Mouse (Mus musculus) thymus, postnatal 36 days (tissue): ENCODE results near the gene Aldh3b1.
"Not testable (repeated sequence)": the region's sequence is repeated elsewhere in the genome, so short reads cannot be mapped to it uniquely, and the experiment has no call there.

Experiments used
- DNase-seq, 2 experiments: peaks; one replicate each; pipeline ENCODE4 v3.0.0; 2022; ENCODE audit warnings: mixed read lengths in 2 of 2

The Aldh3b1 gene

DNA sequence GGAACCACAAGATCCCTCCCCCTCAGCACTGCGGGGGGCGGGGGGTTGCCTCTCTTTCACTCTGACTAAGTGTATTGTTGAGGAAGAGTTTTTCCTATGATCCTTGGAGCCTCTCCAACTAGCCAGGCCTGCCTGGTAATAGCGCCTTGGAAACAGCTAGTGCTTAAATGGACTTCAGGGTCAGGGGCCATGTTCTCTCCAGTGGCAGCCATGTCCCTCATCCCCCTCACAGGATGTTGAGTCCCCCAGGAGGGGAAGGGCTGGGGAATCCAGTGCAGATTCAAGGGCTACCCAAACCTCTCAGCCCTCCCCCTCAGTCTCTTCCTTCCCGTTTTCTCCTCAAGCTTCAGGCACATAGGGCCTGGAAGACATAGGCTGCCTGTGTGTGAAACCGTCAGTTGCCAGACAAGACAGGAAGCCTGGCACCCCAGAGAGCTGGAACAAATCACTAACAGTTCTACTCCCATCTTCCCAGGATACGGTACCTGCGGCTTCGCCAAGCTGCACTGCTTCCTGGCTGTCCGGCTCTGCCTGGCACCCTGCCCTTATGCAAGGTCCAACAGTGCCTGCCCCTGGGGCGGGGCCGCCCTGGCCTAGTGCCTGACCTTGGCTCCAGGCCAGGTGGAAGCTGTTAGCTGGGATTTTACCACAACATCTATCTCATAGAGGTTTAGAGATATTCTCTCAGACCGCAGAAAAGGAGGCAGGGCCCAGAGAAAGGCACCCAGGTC, at the start of gene Aldh3b1:
TSS of gene Aldh3b1 (minus strand) at position 598 of the 731 bp plus-strand sequence.
- DNase-seq = peak in 1 of 2 experiments; percentile 43

DNA sequence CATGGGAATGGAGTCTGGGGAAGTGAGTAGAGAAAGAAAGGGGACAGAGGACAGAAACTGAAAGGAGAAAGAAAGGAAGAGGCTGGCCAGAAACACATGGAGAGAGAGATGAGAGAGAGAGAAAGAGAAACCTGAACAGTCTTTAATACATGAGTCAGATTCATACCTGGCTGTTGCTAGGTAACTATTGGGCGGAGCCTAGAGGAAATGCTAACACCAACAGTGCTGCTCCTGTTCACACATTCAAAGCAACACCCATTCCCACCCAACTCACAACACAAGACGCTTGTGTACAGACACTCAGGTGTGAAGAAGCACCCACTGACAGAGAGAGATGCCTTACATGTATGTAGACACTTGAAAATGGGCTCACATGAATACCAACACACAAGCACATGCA, 46.3 kb upstream of the Aldh3b1 start:
- DNase-seq = no peak

DNA sequence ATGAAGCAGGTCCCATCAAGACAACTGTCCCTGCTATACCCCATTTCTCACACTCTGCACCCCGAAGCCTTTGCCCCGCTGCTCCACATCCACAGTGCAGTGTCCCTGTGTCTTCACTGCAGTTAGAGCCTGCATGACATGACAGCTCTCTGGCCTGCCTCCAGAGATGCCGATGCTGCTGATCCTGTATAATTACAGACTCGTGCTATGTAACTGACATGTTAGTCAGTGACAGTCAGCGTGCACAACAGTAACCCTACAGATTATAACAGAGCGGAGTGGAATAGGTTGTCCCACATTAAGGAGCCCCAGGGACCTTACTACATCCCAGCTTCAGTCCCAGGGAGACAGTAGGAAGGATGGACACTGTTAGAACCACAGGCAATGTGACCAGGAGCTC, 45.0 kb upstream of the Aldh3b1 start:
- not testable (repeated sequence) for DNase-seq

DNA sequence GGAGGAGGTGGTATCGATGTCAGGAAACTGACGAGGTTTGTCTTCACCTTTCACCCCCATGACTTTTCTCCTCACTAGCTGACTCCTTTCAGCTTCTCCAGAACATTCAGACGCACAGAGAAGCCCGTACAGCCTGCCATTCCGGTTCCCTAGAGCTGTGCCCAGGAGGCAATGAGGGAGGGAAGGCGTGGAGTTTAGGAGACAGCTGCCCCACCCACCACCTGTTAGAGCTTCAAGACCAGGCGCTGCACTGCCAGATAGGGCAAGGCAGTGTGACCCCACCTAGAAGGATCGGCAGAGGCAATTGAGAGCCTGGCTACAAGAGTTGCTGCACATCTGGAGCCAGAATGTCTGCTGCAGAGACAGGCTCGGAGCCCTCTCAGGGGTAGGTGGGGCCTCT, 42.6 kb upstream of the Aldh3b1 start, which contains the start of gene Aldh3b2:
TSS of gene Aldh3b2 (plus strand) at position 100 of the 400 bp plus-strand sequence.
- DNase-seq = no peak

- no peak for DNase-seq
Measured at GRCm38 (mm10) chr19:3967258-3967657, 37.6 kb upstream of the Aldh3b1 start.

GRCm38 (mm10) chr19:3966330-3967075, 36.9 kb upstream of the Aldh3b1 start:
- no peak for DNase-seq

DNA sequence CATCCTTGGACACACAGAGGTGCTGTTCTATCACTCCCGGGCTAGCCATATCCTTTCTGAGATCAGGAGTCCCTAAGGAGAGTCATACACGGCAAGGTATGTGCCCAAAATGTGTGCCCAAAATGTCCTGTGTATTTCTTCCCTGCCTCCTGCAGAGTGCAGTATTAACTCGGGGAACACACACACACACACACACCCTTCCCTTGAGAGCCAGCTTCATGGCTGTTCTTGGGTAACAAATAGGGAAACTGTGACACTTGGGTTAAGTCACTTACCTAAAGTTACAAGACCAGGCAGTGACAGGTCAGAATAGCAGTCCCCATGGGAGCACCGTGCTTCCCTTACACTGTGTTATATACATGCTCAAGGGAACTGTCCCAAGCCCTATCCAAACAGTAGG, 34.4 kb upstream of the Aldh3b1 start:
- no peak for DNase-seq

GRCm38 (mm10) chr19:3962469-3962868, 32.9 kb upstream of the Aldh3b1 start:
- no peak for DNase-seq

DNA sequence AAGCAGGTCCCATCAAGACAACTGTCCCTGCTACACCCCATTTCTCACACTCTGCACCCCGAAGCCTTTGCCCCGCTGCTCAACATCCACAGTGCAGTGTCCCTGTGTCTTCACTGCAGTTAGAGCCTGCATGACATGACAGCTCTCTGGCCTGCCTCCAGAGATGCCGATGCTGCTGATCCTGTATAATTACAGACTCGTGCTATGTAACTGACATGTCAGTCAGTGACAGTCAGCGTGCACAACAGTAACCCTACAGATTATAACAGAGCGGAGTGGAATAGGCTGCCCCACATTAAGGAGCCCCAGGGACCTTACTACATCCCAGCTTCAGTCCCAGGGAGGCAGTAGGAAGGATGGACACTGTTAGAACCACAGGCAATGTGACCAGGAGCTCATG, 32.2 kb upstream of the Aldh3b1 start:
- not testable (repeated sequence) for DNase-seq

DNA sequence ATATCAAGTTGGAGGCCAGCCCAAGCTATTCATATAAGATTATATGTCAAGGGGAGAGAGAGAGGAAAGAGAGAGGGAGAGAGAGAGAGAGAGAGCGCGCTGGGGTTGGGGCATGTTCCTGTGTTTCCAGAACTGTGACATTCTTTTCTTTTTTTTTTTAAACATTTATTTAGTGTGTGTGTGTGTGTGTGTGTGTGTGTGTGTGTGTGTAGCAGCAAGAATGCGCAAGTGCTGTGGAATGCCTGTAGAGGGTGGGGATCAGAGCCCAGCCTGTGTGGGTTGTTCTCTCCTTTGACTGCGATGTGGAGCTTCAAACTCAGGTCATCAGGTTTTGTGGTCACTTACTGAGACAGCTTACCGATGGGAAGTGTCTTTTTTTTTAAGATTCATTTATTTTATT, 30.6 kb upstream of the Aldh3b1 start:
- DNase-seq = no peak

GRCm38 (mm10) chr19:3959030-3959429, 29.4 kb upstream of the Aldh3b1 start:
- DNase-seq = no peak

GRCm38 (mm10) chr19:3958470-3958869, 28.9 kb upstream of the Aldh3b1 start, which contains the start of gene Aldh3b3:
Gene Aldh3b3 (plus strand): TSS chr19:3958645.
- no peak for DNase-seq

DNA sequence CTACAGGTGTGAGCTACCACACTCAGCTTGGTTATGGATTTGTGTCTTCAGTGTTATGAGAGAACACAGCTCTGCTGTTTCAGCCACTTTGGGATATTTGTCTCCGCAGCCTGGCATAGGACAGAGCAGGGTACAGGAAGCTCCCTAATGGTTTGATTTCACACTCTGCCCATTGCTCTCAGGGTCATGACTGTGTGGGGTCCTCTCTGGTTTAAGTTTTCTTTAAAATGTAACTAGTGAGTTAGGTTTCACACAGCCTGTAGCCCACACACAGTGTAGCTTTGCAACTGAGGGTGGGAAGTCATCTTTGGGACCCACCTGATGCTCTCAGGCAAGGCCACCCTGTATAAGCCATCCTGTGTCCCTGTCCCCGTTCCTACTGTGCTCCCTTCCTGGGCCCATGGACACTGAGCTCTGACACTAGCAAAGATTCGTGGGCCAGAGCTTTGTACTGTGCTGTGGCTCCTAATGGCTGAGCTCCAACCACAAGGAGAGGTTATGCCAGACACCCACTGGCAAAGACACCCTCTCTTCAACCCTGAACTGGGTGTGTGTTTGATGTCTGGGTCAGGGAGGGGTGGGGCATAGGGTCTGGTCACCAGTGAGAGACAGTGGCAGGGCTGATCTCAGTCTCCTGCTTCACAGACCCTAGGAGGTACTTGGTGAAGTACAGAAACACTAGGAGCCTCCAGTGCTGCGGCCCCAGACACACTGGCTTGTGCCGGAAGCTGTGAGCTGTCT, 27.9 kb upstream of the Aldh3b1 start:
- not testable (repeated sequence) for DNase-seq

- DNase-seq = no peak
Measured at GRCm38 (mm10) chr19:3955804-3956203, 26.2 kb upstream of the Aldh3b1 start.

- no peak for DNase-seq
Measured at GRCm38 (mm10) chr19:3955033-3955432, 25.4 kb upstream of the Aldh3b1 start.

- no peak for DNase-seq
Measured at GRCm38 (mm10) chr19:3952099-3952498, 22.5 kb upstream of the Aldh3b1 start.

DNA sequence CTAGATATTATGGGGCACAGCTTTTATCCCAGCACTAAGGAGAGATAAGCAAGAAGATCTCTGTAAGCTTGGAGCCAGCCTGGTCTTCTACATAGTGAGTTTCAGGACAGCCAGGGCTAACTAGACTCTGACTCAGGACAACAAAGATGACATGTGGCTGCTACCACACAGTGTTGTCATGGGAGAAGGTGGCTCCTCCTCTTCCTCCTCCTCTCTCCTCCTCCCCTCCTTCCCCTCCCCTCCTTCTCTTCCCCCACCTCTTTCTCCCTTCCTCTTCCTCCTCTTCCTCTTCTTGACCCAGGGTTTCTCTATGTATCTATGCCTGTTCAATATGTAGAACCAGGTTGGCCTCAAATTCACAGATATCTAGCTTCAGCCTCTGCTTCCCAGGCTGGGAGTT, 21.9 kb upstream of the Aldh3b1 start:
- DNase-seq = no peak

GRCm38 (mm10) chr19:3950331-3950730, 20.7 kb upstream of the Aldh3b1 start:
- DNase-seq = no peak

- DNase-seq = no peak
Measured at GRCm38 (mm10) chr19:3948546-3948945, 18.9 kb upstream of the Aldh3b1 start.

GRCm38 (mm10) chr19:3947813-3948212, 18.2 kb upstream of the Aldh3b1 start:
- no peak for DNase-seq

GRCm38 (mm10) chr19:3946715-3947114, 17.1 kb upstream of the Aldh3b1 start:
- DNase-seq = peak; percentile 67

GRCm38 (mm10) chr19:3945872-3946564, 16.4 kb upstream of the Aldh3b1 start:
- DNase-seq = peak; percentile 77
